Mouse (Mus musculus): ENCODE data around the gene Timmdc1. TPM values are rescaled to one million over a fixed set of nuclear protein-coding genes. Genes with fewer than 3 reads are reported as not detected.

Gene Timmdc1
- total RNA-seq, 1 experiment from 2014 or later: 11.9 TPM

GRCm38 (mm10) chr16:38451421-38452205 is 70.8 kb downstream of the Timmdc1 start:
- no peak for ATAC-seq (replicated peaks; ENCODE audit: insufficient number of reproducible peaks, low FRiP score, low TSS enrichment, poor library complexity, severe bottlenecking)

DNA sequence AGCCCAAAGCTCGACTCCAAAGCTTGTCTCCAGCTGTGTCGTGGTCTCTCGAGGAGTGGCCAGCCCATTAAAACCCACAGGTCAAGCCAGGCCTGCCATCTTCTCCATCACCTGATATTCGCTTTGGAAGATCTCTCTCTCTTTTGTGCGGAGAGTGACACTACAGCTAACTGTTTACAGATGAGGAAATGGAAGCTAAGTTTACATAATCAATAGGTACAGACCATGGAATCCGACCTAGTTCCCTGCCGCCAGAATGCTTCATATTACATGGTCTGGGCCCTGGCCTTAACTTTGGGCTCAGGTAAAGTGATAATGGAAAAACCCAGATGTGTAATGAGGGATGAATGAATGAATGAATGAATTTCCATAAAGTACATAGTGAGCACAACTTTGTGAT is 71.8 kb downstream of the Timmdc1 start:
- no peak for ATAC-seq (replicated peaks; ENCODE audit: insufficient number of reproducible peaks, low FRiP score, low TSS enrichment, poor library complexity, severe bottlenecking)

- no peak for ATAC-seq (replicated peaks; ENCODE audit: insufficient number of reproducible peaks, low FRiP score, low TSS enrichment, poor library complexity, severe bottlenecking)
These were observed 74.0 kb downstream of the Timmdc1 start for GRCm38 (mm10) chr16:38448458-38448857.

Other genes with a start within 250 kb of the Timmdc1 start
- not detected in 3 replicates for gene Nr1i2, start 227.8 kb downstream of the Timmdc1 start, total RNA-seq (2017)
- gene Maats1, start 180.5 kb downstream of the Timmdc1 start, total RNA-seq (2017): 0.21 TPM in 1 of 3 replicates, not detected in the others
- gene Cox17, start 175.7 kb downstream of the Timmdc1 start, total RNA-seq (2017): 312 to 519 TPM (median 389 TPM) in 3 replicates
- gene Gm21987, start 175.6 kb downstream of the Timmdc1 start, total RNA-seq (2017): not detected in 3 replicates
- not detected in 3 replicates for gene Popdc2, start 160.5 kb downstream of the Timmdc1 start, total RNA-seq (2017)
- not detected in 3 replicates for gene Pla1a, start 89.5 kb downstream of the Timmdc1 start, total RNA-seq (2017)
- gene Adprh, start 70.0 kb downstream of the Timmdc1 start, total RNA-seq (2017): 14.6 to 25.9 TPM (median 16.7 TPM) in 3 replicates
- gene Cd80, start 67.1 kb downstream of the Timmdc1 start, total RNA-seq (2017): 5.9 to 10.5 TPM (median 6.7 TPM) in 3 replicates
- gene Poglut1, start 27.6 kb upstream of the Timmdc1 start, total RNA-seq (2017): 11.8 to 14.3 TPM (median 12.6 TPM) in 3 replicates
- 25.3 to 36.8 TPM (median 31.7 TPM) in 3 replicates for gene Tmem39a, start 36.0 kb upstream of the Timmdc1 start, total RNA-seq (2017)
- 8.6 to 14.4 TPM (median 13.7 TPM) in 3 replicates for gene Arhgap31, start 190.6 kb upstream of the Timmdc1 start, total RNA-seq (2017)
- gene B4galt4, start 219.6 kb upstream of the Timmdc1 start, total RNA-seq (2017): 3.7 to 8.1 TPM (median 7.8 TPM) in 3 replicates

All from monocyte, adult 5-6 weeks (primary cell).